Mouse (Mus musculus) MEL (cell line): Measurements from ENCODE around the gene Erlin1. TPM values are rescaled to one million over a fixed set of nuclear protein-coding genes. Genes with fewer than 3 reads are reported as not detected.

ENCODE experiments used
- DNase-seq: peaks from one replicate; pipeline ENCODE4 v3.0.0; 2011; ENCODE audit warnings: low read depth, low spot score
- H3K27ac ChIP-seq: 2 replicates; pipeline ENCODE4 v1.5.1; 2012; ENCODE audit warnings: low read depth, mild to moderate bottlenecking, control low read depth, low read length, moderate library complexity; ENCODE audit not compliant: control insufficient read depth
- H3K27me3 ChIP-seq, 2 experiments: fragments of 150-350 bp in 1 of 2; sonication (generic) in 1 of 2; 2 replicates each; pipeline ENCODE4 v1.6.1; 2012; ENCODE audit warnings: low read length in 2 of 2, mild to moderate bottlenecking in 2 of 2, improper control_type of control experiment in 1 of 2, moderate library complexity in 1 of 2; ENCODE audit not compliant: insufficient read depth in 2 of 2, control insufficient read depth in 1 of 2
- H3K36me3 ChIP-seq, 2 experiments: 2 replicates each; pipeline ENCODE4 v1.6.1; 2012 to 2014; ENCODE audit warnings: low read length in 2 of 2, improper control_type of control experiment in 1 of 2, inconsistent platforms in 1 of 2, mild to moderate bottlenecking in 1 of 2; ENCODE audit not compliant: insufficient read depth in 2 of 2, control insufficient read depth in 1 of 2
- H3K4me1 ChIP-seq, 2 experiments: fragments of 150-350 bp in 1 of 2; sonication (generic) in 1 of 2; 2 replicates each; pipeline ENCODE4 v1.6.1; 2012; ENCODE audit warnings: low read length in 2 of 2, improper control_type of control experiment in 1 of 2, mild to moderate bottlenecking in 1 of 2; ENCODE audit not compliant: insufficient read depth in 2 of 2, control insufficient read depth in 1 of 2
- H3K4me3 ChIP-seq, 2 experiments: fragments of 150-350 bp in 1 of 2; sonication (generic) in 1 of 2; 2 replicates each; pipeline ENCODE4 v1.5.1; 2012; ENCODE audit warnings: low read depth in 2 of 2, low read length in 2 of 2, mild to moderate bottlenecking in 2 of 2, moderate library complexity in 2 of 2, control low read depth in 1 of 2, improper control_type of control experiment in 1 of 2; ENCODE audit not compliant: control insufficient read depth in 1 of 2, insufficient read depth in 1 of 2
- H3K79me2 ChIP-seq: 2 replicates; pipeline ENCODE4 v1.6.1; 2012; ENCODE audit warnings: mild to moderate bottlenecking, low read length, moderate library complexity; ENCODE audit not compliant: control insufficient read depth, poor library complexity, insufficient read depth
- H3K9ac ChIP-seq: 2 replicates; pipeline ENCODE4 v1.6.1; 2012; ENCODE audit warnings: low read depth, mild to moderate bottlenecking, control low read depth, low read length, moderate library complexity; ENCODE audit not compliant: control insufficient read depth, poor library complexity, severe bottlenecking
- H3K9me3 ChIP-seq: fragments of 150-350 bp; sonication (generic); replicated peaks from 2 replicates; pipeline ENCODE4 v1.6.1; 2012; ENCODE audit warnings: mild to moderate bottlenecking, low read length, improper control_type of control experiment, moderate library complexity; ENCODE audit not compliant: insufficient read depth
- CTCF ChIP-seq, 3 experiments: IDR thresholded peaks in 2 of 3; conservative IDR thresholded peaks in 1 of 3; 2 replicates each; pipeline ENCODE4 v1.5.1; 2011 to 2012; ENCODE audit warnings: low read length in 3 of 3, low read depth in 2 of 3, mild to moderate bottlenecking in 2 of 3, improper control_type of control experiment in 1 of 3, inconsistent platforms in 1 of 3, mixed read lengths in 1 of 3, moderate library complexity in 1 of 3; ENCODE audit not compliant: control insufficient read depth in 1 of 3, insufficient read depth in 1 of 3, poor library complexity in 1 of 3, severe bottlenecking in 1 of 3
- E2F4 ChIP-seq: IDR thresholded peaks from 2 replicates; pipeline ENCODE4 v1.6.1; 2011; ENCODE audit warnings: low read depth, low read length, improper control_type of control experiment, borderline replicate concordance
- GATA1 ChIP-seq: IDR thresholded peaks from 2 replicates; pipeline ENCODE4 v1.6.1; 2011; ENCODE audit warnings: low read depth, low read length, improper control_type of control experiment
- JUND ChIP-seq: IDR thresholded peaks from 2 replicates; pipeline ENCODE4 v1.6.1; 2011; ENCODE audit warnings: low read depth, mild to moderate bottlenecking, improper control_type of control experiment, low read length
- KAT2A ChIP-seq: conservative IDR thresholded peaks from 2 replicates; pipeline ENCODE4 v1.6.1; 2012; ENCODE audit warnings: low read depth, low read length, improper control_type of control experiment, inconsistent platforms
- MAFK ChIP-seq: IDR thresholded peaks from 2 replicates; pipeline ENCODE4 v1.6.1; 2011; ENCODE audit warnings: low read depth, mild to moderate bottlenecking, low read length, improper control_type of control experiment, borderline replicate concordance
- MAZ ChIP-seq: IDR thresholded peaks from 2 replicates; pipeline ENCODE4 v1.6.1; 2012; ENCODE audit warnings: low read depth, mild to moderate bottlenecking, inconsistent platforms, low read length, improper control_type of control experiment
- MEF2A ChIP-seq: IDR thresholded peaks from 2 replicates; pipeline ENCODE4 v1.6.1; 2014; ENCODE audit warnings: low read depth, mild to moderate bottlenecking, inconsistent platforms, low read length, improper control_type of control experiment; ENCODE audit not compliant: poor library complexity, insufficient replicate concordance, severe bottlenecking; ENCODE audit errors: extremely low read depth
- MYB ChIP-seq: IDR thresholded peaks from 2 replicates; pipeline ENCODE4 v1.6.1; 2011; ENCODE audit warnings: mild to moderate bottlenecking, low read depth, low read length, improper control_type of control experiment
- MYC ChIP-seq: IDR thresholded peaks from 2 replicates; pipeline ENCODE4 v1.6.1; 2011; ENCODE audit warnings: low read depth, mild to moderate bottlenecking, low read length, improper control_type of control experiment, moderate library complexity
- NELFE ChIP-seq: IDR thresholded peaks from 2 replicates; pipeline ENCODE4 v1.6.1; 2011; ENCODE audit warnings: low read depth, low read length, improper control_type of control experiment
- NRF1 ChIP-seq: IDR thresholded peaks from 2 replicates; pipeline ENCODE4 v1.6.1; 2014; ENCODE audit warnings: low read depth, mild to moderate bottlenecking, inconsistent platforms, low read length, improper control_type of control experiment, moderate library complexity; ENCODE audit not compliant: poor library complexity, insufficient read depth, severe bottlenecking
- RAD21 ChIP-seq: IDR thresholded peaks from 2 replicates; pipeline ENCODE4 v1.6.1; 2011; ENCODE audit warnings: mild to moderate bottlenecking, low read depth, low read length, improper control_type of control experiment
- RCOR1 ChIP-seq: IDR thresholded peaks from 2 replicates; pipeline ENCODE4 v1.6.1; 2012; ENCODE audit warnings: low read depth, mild to moderate bottlenecking, inconsistent platforms, low read length, improper control_type of control experiment
- SMC3 ChIP-seq: IDR thresholded peaks from 2 replicates; pipeline ENCODE4 v1.6.1; 2011; ENCODE audit warnings: low read depth, low read length, improper control_type of control experiment
- TAL1 ChIP-seq: IDR thresholded peaks from 2 replicates; pipeline ENCODE4 v1.6.1; 2012; ENCODE audit warnings: mild to moderate bottlenecking, inconsistent platforms, low read length, moderate library complexity, mixed read lengths
- TBP ChIP-seq: IDR thresholded peaks from 2 replicates; pipeline ENCODE4 v1.8.0; 2011; ENCODE audit warnings: low read depth, low read length, improper control_type of control experiment
- UBTF ChIP-seq: IDR thresholded peaks from 2 replicates; pipeline ENCODE4 v1.6.1; 2012; ENCODE audit warnings: low read depth, mild to moderate bottlenecking, inconsistent platforms, low read length, improper control_type of control experiment, moderate library complexity, borderline replicate concordance; ENCODE audit not compliant: insufficient read depth
- USF1 ChIP-seq: IDR thresholded peaks from 2 replicates; pipeline ENCODE4 v1.6.1; 2014; ENCODE audit warnings: low read depth, mild to moderate bottlenecking, inconsistent platforms, low read length, improper control_type of control experiment, moderate library complexity
- USF2 ChIP-seq, 2 experiments: IDR thresholded peaks; 2 replicates each; pipeline ENCODE4 v1.6.1; 2011 to 2012; ENCODE audit warnings: improper control_type of control experiment in 2 of 2, low read length in 2 of 2, borderline replicate concordance in 1 of 2, inconsistent platforms in 1 of 2, low read depth in 1 of 2, mild to moderate bottlenecking in 1 of 2; ENCODE audit not compliant: insufficient read depth in 1 of 2
- ZKSCAN1 ChIP-seq: IDR thresholded peaks from 2 replicates; pipeline ENCODE4 v1.6.1; 2012; ENCODE audit warnings: low read depth, mild to moderate bottlenecking, inconsistent platforms, low read length, improper control_type of control experiment, moderate library complexity
- ZMIZ1 ChIP-seq: IDR thresholded peaks from 2 replicates; pipeline ENCODE4 v1.6.1; 2012; ENCODE audit warnings: low read depth, mild to moderate bottlenecking, inconsistent platforms, low read length, improper control_type of control experiment, moderate library complexity
- ZNF384 ChIP-seq: IDR thresholded peaks from 2 replicates; pipeline ENCODE4 v1.6.1; 2012; ENCODE audit warnings: low read depth, mild to moderate bottlenecking, inconsistent platforms, low read length, improper control_type of control experiment
- polyA plus RNA-seq, 2 experiments: library from polyadenylated mRNA; stranded (reverse) in 1 of 2; unstranded in 1 of 2; fragments of >175 nt in 1 of 2; fragments of >200 nt in 1 of 2; gene quantifications; 2 replicates each; pipeline versions ENCODE4 v1.2.1 to v1.2.4; 2012; ENCODE audit warnings: low replicate concordance in 2 of 2, low read depth in 1 of 2; ENCODE audit not compliant: insufficient read length in 2 of 2, insufficient read depth in 1 of 2, missing spikeins in 1 of 2
- total RNA-seq: library from RNA; depleted of rRNA; stranded (reverse); fragments of 300-350 nt; gene quantifications from 2 replicates; pipeline ENCODE4 v1.2.3, GENCODE M21; 2012

Gene Erlin1
- total and polyA plus RNA-seq, 3 experiments = 25.0 to 108 (median 39.5) TPM

DNA sequence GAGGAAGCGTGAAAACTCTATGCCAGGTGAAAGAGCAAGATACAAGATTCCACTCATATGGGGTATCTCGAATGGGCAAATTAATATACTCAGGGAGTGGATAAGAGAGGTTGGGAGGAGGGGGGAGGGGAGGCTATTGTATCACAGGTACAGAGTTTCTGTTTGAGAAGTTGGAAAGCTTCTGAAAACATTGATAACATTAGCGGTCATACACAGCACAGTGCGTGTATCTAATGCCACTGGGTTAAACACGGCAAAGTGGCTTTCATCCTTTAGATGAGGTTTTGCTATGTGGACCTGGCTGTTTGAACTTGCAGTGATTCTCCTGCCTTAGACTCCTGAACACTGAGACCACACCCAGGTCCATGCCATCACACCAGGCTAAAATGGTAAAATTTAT lies 39.6 kb downstream of the Erlin1 start:
- no peak for DNase-seq
- peaks cover 0 to 2% of the 10 kb centered on the region in 2 experiments; a peak in 2 of 4 replicates for H3K36me3 ChIP-seq
- H3K27ac ChIP-seq = no peak overlapping the region
- H3K4me1 ChIP-seq = peaks cover 1 to 6% of the 10 kb centered on the region in 2 experiments; a peak in 3 of 4 replicates
- no peaks in the 10 kb centered on the region for H3K27me3 ChIP-seq
- H3K9ac ChIP-seq = no peak overlapping the region
- H3K9me3 ChIP-seq = no peaks in the 10 kb centered on the region
- TF ChIP-seq KAT2A (no peak), GATA1 (no peak), NRF1 (no peak), ZMIZ1 (no peak), SMC3 (no peak), JUND (no peak), E2F4 (no peak), RAD21 (no peak), USF2 (IDR thresholded peaks at IDR 0.05; ENCODE audit: borderline replicate concordance in 1 of 2, insufficient read depth in 1 of 2, low read depth in 1 of 2, low read length in 2 of 2) (no peak), TAL1 (no peak), USF1 (no peak), MAFK (no peak), MYB (no peak), ZKSCAN1 (no peak), TBP (no peak), MEF2A (no peak), ZNF384 (no peak), NELFE (no peak), CTCF (IDR thresholded peaks at IDR 0.05 in 2 of 3, conservative IDR thresholded peaks at IDR 0.05 in 1 of 3; ENCODE audit: control insufficient read depth in 1 of 3, insufficient read depth in 1 of 3, low read depth in 2 of 3, low read length in 3 of 3, poor library complexity in 1 of 3, severe bottlenecking in 1 of 3) (no peak), MAZ (no peak)
- no peak overlapping the region for H3K4me3 ChIP-seq
- no peaks in the 10 kb centered on the region for H3K79me2 ChIP-seq

- H3K27me3 ChIP-seq = no peaks in the 10 kb centered on the region
- no peaks in the 10 kb centered on the region for H3K79me2 ChIP-seq
- peaks cover 2 to 6% of the 10 kb centered on the region in 2 experiments; a peak in 3 of 4 replicates for H3K4me1 ChIP-seq
- no peak within 1 kb of the TSS for H3K9ac ChIP-seq
- no peak for DNase-seq
- no peak within 1 kb of the TSS for H3K4me3 ChIP-seq
- no peaks in the 10 kb centered on the region for H3K9me3 ChIP-seq
- no peak within 1 kb of the TSS for H3K27ac ChIP-seq
- TF ChIP-seq MAZ (no peak), KAT2A (no peak), UBTF (no peak), MYC (no peak), RCOR1 (no peak)
- no peaks in the 10 kb centered on the region for H3K36me3 ChIP-seq
Measured at GRCm38 (mm10) chr19:44028972-44029371, 40.6 kb downstream of the Erlin1 start, which contains the start of gene Cyp2c23. TSS of gene Cyp2c23 (minus strand) at chr19:44029208.
